Mouse (Mus musculus): ENCODE measurements at regions not wholly inside any gene's neighbourhood (a gene's known extent, or its start where the extent isn't known, plus 50 kb on each side); places are given as distances from the start of the nearest gene placed in this dataset.

DNA sequence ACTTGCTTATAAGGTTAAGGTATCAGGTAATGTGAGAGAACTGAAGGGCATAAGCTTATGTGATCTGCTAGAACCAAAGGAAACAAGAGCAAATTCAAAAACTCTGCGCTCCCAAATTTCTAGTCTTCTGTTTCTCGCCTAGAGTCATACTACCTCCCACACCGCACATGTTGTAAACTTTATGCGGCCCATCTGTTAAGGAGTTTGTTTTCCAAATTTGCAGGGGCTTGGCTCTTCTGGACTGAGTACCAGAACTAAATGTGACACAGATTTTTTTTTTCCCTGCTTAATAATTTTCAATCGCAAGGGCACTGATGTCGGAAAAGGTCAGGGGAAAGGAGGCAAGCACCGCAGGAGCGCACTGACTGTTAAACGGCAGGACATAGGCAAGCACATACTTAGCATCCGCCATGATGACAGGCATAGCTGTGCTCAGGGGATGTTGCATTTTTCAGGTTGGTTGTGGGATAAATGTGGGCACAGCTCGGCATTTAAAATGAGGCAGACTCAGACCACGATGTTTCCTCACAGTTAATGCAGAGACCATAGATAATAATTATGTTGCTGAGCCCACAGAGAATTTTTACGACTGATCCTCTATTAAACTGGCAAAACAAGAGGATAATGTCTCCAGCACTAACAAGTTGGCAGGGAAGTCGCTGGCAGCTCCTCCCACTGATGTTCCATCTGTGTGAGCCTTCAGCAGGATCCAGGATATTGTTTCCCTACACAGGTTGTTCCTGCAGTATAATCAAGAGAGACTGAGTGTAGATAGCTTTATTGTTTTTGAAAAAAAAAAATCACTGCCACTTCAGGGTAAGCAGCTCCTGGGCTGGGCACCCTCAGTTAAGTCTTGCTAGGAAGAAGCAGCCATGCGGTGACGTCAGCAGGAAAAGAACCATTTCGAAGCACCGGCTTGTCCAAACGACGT is 428.2 kb upstream of the Atp2b1 start:
- Histone ChIP-seq H3K4me1 (ENCODE audit: insufficient read depth, low read length) (no peaks in the 10 kb centered on the region), H3K36me3 (ENCODE audit: insufficient read depth, low read length) (no peaks in the 10 kb centered on the region), H3K27ac (ENCODE audit: low read length) (no peak overlapping the region), H3K27me3 (ENCODE audit: insufficient read depth, low read length) (no peaks in the 10 kb centered on the region), H3K4me3 (ENCODE audit: low read length) (no peak overlapping the region), H3K9ac (replicated peaks; ENCODE audit: low read length) (no peak overlapping the region), H3K9me3 (ENCODE audit: low read length) (peaks cover 5% of the 10 kb centered on the region; the same call in 1 of the 2 replicates), H3K4me2 (replicated peaks; ENCODE audit: low read depth, low read length) (no peak overlapping the region)
- no peak for ATAC-seq (ENCODE audit: low FRiP score, low TSS enrichment)
- WGBS: 63% methylated on average over 20 of the region's 20 CpGs

DNA sequence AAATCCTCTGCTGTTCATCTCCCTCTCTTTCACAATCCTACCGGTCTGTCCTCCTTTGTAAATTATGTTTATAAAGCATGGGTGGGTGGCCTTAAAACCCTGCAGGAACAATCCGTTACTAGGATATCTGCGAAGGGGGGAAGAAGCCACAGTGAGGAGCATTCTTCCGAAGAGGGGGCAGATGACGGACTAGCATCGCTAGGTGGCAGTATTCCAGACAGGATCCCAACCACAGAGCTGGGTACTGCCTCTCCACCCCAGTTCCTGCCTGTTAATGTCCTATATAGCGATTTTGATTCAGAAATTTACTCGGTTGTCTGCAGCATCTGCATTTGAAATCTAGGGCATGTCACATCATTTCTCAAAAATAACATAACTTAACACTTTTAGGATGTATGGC is 419.9 kb upstream of the Atp2b1 start:
- H3K36me3 ChIP-seq (ENCODE audit: insufficient read depth, low read length): no peaks in the 10 kb centered on the region
- 17% methylated on average over 8 of the region's 8 CpGs for WGBS
- H3K9ac ChIP-seq (replicated peaks; ENCODE audit: low read length): no peak overlapping the region
- H3K4me2 ChIP-seq (replicated peaks; ENCODE audit: low read depth, low read length): no peak overlapping the region
- H3K4me3 ChIP-seq (ENCODE audit: low read length): no peak overlapping the region
- no peak overlapping the region for H3K27ac ChIP-seq (ENCODE audit: low read length)
- H3K4me1 ChIP-seq (ENCODE audit: insufficient read depth, low read length): no peaks in the 10 kb centered on the region
- ATAC-seq (ENCODE audit: low FRiP score, low TSS enrichment): peak; percentile 84; the same call in 1 of the 2 replicates
- no peaks in the 10 kb centered on the region for H3K9me3 ChIP-seq (ENCODE audit: low read length)
- no peaks in the 10 kb centered on the region for H3K27me3 ChIP-seq (ENCODE audit: insufficient read depth, low read length)

DNA sequence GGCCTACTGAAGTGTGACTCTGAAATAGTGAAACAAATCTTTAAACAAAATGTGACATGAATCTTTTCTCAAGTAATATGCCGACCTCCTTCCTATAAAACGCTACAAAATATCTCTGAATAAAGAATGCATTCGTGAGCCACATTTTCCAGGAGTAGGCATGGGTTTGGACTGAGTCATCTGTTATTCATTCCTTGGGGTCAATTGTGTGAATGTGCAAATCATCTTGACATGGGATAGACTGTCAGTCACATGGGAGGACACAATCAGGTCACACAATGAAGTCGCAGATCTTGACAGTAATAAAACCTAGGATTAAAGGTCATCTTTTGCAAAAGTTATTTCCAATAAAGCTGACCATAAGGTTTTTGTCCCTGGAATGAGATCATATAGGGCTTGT is 418.0 kb upstream of the Atp2b1 start:
- Histone ChIP-seq H3K4me2 (replicated peaks; ENCODE audit: low read depth, low read length) (no peak overlapping the region), H3K27ac (ENCODE audit: low read length) (no peak overlapping the region), H3K4me1 (ENCODE audit: insufficient read depth, low read length) (no peaks in the 10 kb centered on the region), H3K9ac (replicated peaks; ENCODE audit: low read length) (no peak overlapping the region), H3K4me3 (ENCODE audit: low read length) (no peak overlapping the region), H3K27me3 (ENCODE audit: insufficient read depth, low read length) (no peaks in the 10 kb centered on the region), H3K9me3 (ENCODE audit: low read length) (no peaks in the 10 kb centered on the region), H3K36me3 (ENCODE audit: insufficient read depth, low read length) (no peaks in the 10 kb centered on the region)
- WGBS: 63% methylated on average over 4 of the region's 4 CpGs
- ATAC-seq (ENCODE audit: low FRiP score, low TSS enrichment): no peak

DNA sequence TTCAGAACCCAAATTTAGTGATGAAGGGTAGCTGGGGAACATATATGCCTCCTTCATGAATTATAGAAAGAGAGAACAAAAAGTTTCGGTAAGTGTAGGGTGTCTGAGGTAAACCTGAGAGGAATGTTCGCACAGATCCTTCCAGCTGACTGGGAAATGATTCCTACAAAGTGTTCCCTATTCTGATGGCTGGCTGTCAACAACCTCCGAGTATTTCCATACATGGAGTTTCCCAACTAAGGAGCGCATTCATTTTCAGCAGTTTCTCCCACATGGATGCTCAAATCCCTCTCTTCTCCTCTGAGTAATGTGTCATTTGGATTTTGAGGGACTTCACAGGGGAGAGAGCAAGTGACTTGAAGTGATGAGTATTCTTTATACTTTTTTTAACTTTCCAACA is 413.9 kb upstream of the Atp2b1 start:
- Histone ChIP-seq H3K27ac (ENCODE audit: low read length) (no peak overlapping the region), H3K4me1 (ENCODE audit: insufficient read depth, low read length) (no peaks in the 10 kb centered on the region), H3K9ac (replicated peaks; ENCODE audit: low read length) (no peak overlapping the region), H3K36me3 (ENCODE audit: insufficient read depth, low read length) (no peaks in the 10 kb centered on the region), H3K9me3 (ENCODE audit: low read length) (no peaks in the 10 kb centered on the region), H3K4me3 (ENCODE audit: low read length) (no peak overlapping the region), H3K27me3 (ENCODE audit: insufficient read depth, low read length) (no peaks in the 10 kb centered on the region), H3K4me2 (replicated peaks; ENCODE audit: low read depth, low read length) (no peak overlapping the region)
- no peak for ATAC-seq (ENCODE audit: low FRiP score, low TSS enrichment)
- 91% methylated on average over 4 of the region's 4 CpGs for WGBS

DNA sequence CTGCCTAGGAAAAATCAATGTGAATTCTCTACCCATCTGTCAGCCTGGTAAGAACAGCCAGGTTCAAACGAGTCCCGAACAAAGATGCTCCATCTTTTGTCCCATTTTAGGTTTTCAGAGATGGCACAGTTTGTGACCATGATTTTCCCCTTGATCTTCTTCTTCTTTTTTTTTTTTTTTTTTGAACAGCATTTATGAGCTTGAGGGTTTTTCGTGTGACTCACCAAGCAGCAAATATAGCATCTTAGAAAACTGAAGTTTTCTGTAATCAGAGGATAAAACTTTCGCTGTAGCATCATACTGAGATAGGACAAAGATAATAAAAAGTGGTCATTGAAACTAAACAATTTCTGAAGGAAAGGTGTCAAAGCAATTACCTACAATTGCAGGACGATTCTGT is 412.6 kb upstream of the Atp2b1 start:
- Histone ChIP-seq H3K27ac (ENCODE audit: low read length) (no peak overlapping the region), H3K4me2 (replicated peaks; ENCODE audit: low read depth, low read length) (no peak overlapping the region), H3K9me3 (ENCODE audit: low read length) (no peaks in the 10 kb centered on the region), H3K9ac (replicated peaks; ENCODE audit: low read length) (no peak overlapping the region), H3K4me1 (ENCODE audit: insufficient read depth, low read length) (no peaks in the 10 kb centered on the region), H3K4me3 (ENCODE audit: low read length) (no peak overlapping the region), H3K36me3 (ENCODE audit: insufficient read depth, low read length) (no peaks in the 10 kb centered on the region), H3K27me3 (ENCODE audit: insufficient read depth, low read length) (no peaks in the 10 kb centered on the region)
- no peak for ATAC-seq (ENCODE audit: low FRiP score, low TSS enrichment)
- 81% methylated on average over 5 of the region's 5 CpGs for WGBS

DNA sequence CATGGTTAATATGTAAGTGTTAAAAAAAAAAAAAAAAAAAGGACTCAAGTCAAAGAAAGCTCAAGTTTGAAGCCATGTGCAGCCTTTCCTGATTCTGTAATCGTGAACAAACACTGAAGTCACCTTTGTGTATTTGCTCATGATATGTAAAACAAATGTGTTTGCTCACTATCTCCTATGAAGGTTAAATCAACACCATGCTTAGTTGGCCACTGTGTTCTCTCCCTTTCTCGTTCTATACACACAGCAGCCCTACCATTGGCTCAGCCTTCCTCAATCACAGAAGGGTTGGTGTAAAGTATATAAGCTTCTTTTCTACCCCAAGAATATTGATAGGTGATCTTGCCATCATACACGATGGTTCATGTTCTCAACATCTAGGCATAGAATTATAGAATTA is 409.7 kb upstream of the Atp2b1 start:
- H3K4me3 ChIP-seq (ENCODE audit: low read length): no peak overlapping the region
- no peaks in the 10 kb centered on the region for H3K27me3 ChIP-seq (ENCODE audit: insufficient read depth, low read length)
- no peaks in the 10 kb centered on the region for H3K9me3 ChIP-seq (ENCODE audit: low read length)
- no peak overlapping the region for H3K27ac ChIP-seq (ENCODE audit: low read length)
- H3K4me2 ChIP-seq (replicated peaks; ENCODE audit: low read depth, low read length): no peak overlapping the region
- H3K36me3 ChIP-seq (ENCODE audit: insufficient read depth, low read length): no peaks in the 10 kb centered on the region
- 75% methylated on average over 3 of the region's 3 CpGs for WGBS
- ATAC-seq (ENCODE audit: low FRiP score, low TSS enrichment): no peak
- no peak overlapping the region for H3K9ac ChIP-seq (replicated peaks; ENCODE audit: low read length)
- no peaks in the 10 kb centered on the region for H3K4me1 ChIP-seq (ENCODE audit: insufficient read depth, low read length)

DNA sequence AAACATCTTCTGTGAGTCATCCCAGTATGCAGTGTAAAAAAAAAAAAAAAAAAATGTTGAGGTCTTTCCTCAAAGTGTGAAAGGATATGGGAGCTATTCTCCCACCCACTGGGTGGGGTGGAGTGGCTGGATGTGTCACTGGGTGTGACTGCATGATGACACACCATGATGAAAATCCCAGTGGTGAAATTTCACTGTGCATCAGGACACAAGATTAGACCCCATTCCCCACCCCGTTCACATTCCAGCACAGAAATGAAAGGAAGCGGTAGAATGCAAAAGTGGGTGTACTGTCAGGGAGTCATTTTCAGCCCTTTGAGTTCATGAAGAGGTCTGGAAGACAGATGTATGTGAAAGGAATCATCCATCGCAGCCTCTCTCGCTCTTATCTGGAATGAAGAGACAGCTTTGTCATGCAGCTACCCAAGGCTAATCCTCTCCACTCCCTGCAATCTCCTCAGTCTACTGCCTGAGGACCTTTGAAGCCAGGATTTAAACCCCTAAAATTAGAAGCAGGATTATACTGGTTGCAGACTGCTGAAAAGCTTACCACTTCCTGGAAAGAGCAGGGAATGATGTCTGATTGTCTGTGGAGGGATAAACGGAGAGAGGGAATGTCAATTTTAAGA is 405.6 kb upstream of the Atp2b1 start:
- Histone ChIP-seq H3K27me3 (ENCODE audit: insufficient read depth, low read length) (no peaks in the 10 kb centered on the region), H3K27ac (ENCODE audit: low read length) (no peak overlapping the region), H3K4me1 (ENCODE audit: insufficient read depth, low read length) (no peaks in the 10 kb centered on the region), H3K36me3 (ENCODE audit: insufficient read depth, low read length) (no peaks in the 10 kb centered on the region), H3K9ac (replicated peaks; ENCODE audit: low read length) (no peak overlapping the region), H3K9me3 (ENCODE audit: low read length) (no peaks in the 10 kb centered on the region), H3K4me3 (ENCODE audit: low read length) (no peak overlapping the region), H3K4me2 (replicated peaks; ENCODE audit: low read depth, low read length) (no peak overlapping the region)
- whole genome bisulfite sequencing: 63% methylated on average over 5 of the region's 5 CpGs
- no peak for ATAC-seq (ENCODE audit: low FRiP score, low TSS enrichment)

DNA sequence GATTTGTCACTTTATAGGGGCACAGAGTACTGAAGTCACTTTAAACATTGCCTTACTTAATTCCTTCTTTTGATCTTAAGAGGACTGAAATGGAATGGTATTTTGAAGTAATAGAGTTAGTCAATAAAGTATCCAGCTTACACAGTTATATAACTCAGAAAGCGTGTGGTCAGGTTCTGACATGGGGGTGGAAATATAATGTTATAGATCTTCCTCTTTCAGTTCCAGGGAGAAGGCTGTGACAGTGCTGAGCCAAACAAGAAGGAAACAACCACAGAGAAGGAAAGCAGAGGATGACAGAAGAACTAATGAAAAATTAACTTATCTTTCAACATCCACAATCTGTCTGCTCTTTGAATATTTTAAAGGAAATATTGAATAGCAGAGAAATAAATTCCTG is 399.4 kb upstream of the Atp2b1 start:
- ATAC-seq (ENCODE audit: low FRiP score, low TSS enrichment): no peak
- H3K9ac ChIP-seq (replicated peaks; ENCODE audit: low read length): no peak overlapping the region
- H3K36me3 ChIP-seq (ENCODE audit: insufficient read depth, low read length): no peaks in the 10 kb centered on the region
- H3K4me1 ChIP-seq (ENCODE audit: insufficient read depth, low read length): no peaks in the 10 kb centered on the region
- no peaks in the 10 kb centered on the region for H3K9me3 ChIP-seq (ENCODE audit: low read length)
- WGBS: 77% methylated on average over 1 of the region's 1 CpGs
- H3K4me3 ChIP-seq (ENCODE audit: low read length): no peak overlapping the region
- H3K4me2 ChIP-seq (replicated peaks; ENCODE audit: low read depth, low read length): no peak overlapping the region
- H3K27me3 ChIP-seq (ENCODE audit: insufficient read depth, low read length): no peaks in the 10 kb centered on the region
- no peak overlapping the region for H3K27ac ChIP-seq (ENCODE audit: low read length)

DNA sequence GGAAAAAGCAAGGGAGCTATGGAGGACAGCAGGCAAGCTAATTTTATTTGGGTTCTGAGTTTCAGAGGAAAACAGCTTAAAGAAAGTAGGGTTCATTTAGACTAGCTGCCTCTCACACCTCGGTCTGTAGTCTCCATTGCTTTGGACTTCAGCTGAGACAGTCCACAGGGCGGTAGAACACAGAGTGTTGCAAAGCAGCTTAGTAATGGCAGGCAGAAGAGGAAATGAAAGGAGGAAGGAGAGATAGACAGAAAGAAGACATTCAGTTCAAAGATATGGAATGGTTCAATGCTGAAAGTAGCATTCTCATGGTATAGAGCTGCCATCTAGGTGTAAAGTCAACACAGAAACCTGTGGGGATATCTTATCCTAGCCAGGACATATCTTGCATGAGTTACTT is 396.6 kb upstream of the Atp2b1 start:
- Histone ChIP-seq H3K4me3 (ENCODE audit: low read length) (no peak overlapping the region), H3K4me1 (ENCODE audit: insufficient read depth, low read length) (no peaks in the 10 kb centered on the region), H3K27me3 (ENCODE audit: insufficient read depth, low read length) (no peaks in the 10 kb centered on the region), H3K9ac (replicated peaks; ENCODE audit: low read length) (no peak overlapping the region), H3K9me3 (ENCODE audit: low read length) (no peaks in the 10 kb centered on the region), H3K27ac (ENCODE audit: low read length) (no peak overlapping the region), H3K36me3 (ENCODE audit: insufficient read depth, low read length) (no peaks in the 10 kb centered on the region), H3K4me2 (replicated peaks; ENCODE audit: low read depth, low read length) (no peak overlapping the region)
- WGBS: 96% methylated on average over 2 of the region's 2 CpGs
- ATAC-seq (ENCODE audit: low FRiP score, low TSS enrichment): no peak

DNA sequence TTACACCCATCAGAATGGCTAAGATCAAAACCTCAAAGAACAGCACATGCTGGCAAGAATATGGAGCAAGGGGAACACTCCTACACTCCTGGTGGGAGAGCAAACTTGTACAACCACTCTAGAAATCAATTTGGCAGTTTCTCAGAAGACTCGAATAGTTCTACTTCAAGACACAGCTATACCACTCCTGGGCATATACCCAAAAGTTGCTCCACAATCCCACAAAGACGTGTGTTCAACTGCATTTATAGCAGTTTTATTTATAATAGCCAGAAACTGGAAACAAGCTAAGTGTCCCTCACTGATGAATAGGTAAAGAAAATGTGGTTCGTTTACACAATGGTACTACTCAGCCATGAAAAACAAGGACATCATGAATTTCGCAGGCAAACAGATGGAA is 384.6 kb upstream of the Atp2b1 start:
- WGBS: 73% methylated on average over 4 of the region's 4 CpGs
- H3K4me1 ChIP-seq (ENCODE audit: insufficient read depth, low read length): no peaks in the 10 kb centered on the region

More for the DNA sequence above, 384.6 kb upstream of the Atp2b1 start:
- Histone ChIP-seq H3K36me3 (ENCODE audit: insufficient read depth, low read length) (no peaks in the 10 kb centered on the region), H3K4me3 (ENCODE audit: low read length) (no peak overlapping the region), H3K27ac (ENCODE audit: low read length) (no peak overlapping the region), H3K4me2 (replicated peaks; ENCODE audit: low read depth, low read length) (no peak overlapping the region), H3K27me3 (ENCODE audit: insufficient read depth, low read length) (no peaks in the 10 kb centered on the region), H3K9me3 (ENCODE audit: low read length) (no peaks in the 10 kb centered on the region; the same call in 1 of the 2 replicates), H3K9ac (replicated peaks; ENCODE audit: low read length) (no peak overlapping the region)
- ATAC-seq (ENCODE audit: low FRiP score, low TSS enrichment): no peak
